Mouse (Mus musculus) spleen, adult 12 weeks (tissue): ENCODE data around the gene Ppara.

Experiments used
- DNase-seq: peaks from one replicate; pipeline ENCODE4 v3.0.0; 2022; ENCODE audit warnings: low spot score

The Ppara gene

DNA sequence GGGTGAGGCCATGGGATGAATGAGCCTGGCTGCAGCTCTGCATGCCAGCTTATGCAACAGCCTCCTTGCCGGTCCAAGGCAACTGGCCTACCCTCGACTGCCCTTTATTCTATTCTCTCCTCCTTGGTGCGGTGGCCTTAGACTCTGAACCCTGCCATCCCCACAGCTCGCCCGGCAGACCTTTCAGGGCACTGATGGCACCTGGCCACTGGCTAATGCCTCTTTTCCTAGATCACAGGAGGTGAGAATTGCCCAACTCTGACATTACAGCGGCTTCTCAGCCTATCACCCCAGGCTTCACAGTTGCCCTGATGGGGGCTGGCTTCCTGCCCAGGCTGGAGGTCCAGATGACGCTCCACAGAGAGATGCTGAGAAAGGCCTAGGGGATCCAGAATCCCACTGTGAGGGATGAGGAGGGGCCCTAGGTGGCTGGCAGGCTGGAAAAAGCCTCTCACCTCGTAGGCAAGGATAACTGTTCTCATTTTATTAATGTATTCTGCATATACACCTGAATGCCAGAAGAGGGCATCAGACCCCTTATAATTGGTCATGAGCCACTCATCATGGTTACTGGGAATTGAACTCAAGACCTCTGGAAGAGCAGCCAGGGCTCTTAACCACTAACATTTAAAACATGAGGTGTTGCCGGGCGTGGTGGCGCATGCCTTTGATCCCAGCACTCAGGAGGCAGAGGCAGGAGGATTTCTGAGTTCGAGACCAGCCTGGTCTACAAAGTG, 117.0 kb downstream of the Ppara start:
- no peak for DNase-seq
